Mouse (Mus musculus): ENCODE data around the gene Reck. TPM values are rescaled to one million over a fixed set of nuclear protein-coding genes. Genes with fewer than 3 reads are reported as not detected.

Gene Reck
- 2.0 and 2.4 TPM in 2 replicates for polyA plus RNA-seq (2012; ENCODE audit: insufficient read depth, insufficient read length, missing spikeins)

GRCm38 (mm10) chr4:43875160-43875918, at the start of gene Reck:
TSS of gene Reck (plus strand) at chr4:43875530.
- Histone ChIP-seq H3K27ac (replicated peaks; ENCODE audit: low read depth, low read length) (no peak within 1 kb of the TSS), H3K4me3 (ENCODE audit: insufficient read depth, low read depth, low read length) (peak within 1 kb of the TSS; percentile 65), H3K4me1 (ENCODE audit: control insufficient read depth, insufficient read depth, insufficient read length, low read length) (no peaks in the 10 kb centered on the region; the same call in 1 of the 2 replicates)

- H3K4me1 ChIP-seq (ENCODE audit: control insufficient read depth, insufficient read depth, insufficient read length, low read length), result no peaks in the 10 kb centered on the region
- no peak overlapping the region for H3K4me3 ChIP-seq (ENCODE audit: insufficient read depth, low read depth, low read length)
- no peak overlapping the region for H3K27ac ChIP-seq (replicated peaks; ENCODE audit: low read depth, low read length)
These were observed 46.5 kb upstream of the Reck start for GRCm38 (mm10) chr4:43828806-43829205.

- no peak overlapping the region for H3K27ac ChIP-seq (replicated peaks; ENCODE audit: low read depth, low read length)
- H3K4me3 ChIP-seq (ENCODE audit: insufficient read depth, low read depth, low read length), result no peak overlapping the region
- H3K4me1 ChIP-seq (ENCODE audit: control insufficient read depth, insufficient read depth, insufficient read length, low read length), result no peaks in the 10 kb centered on the region
These were observed 43.3 kb upstream of the Reck start for GRCm38 (mm10) chr4:43832031-43832430.

- Histone ChIP-seq H3K27ac (replicated peaks; ENCODE audit: low read depth, low read length) (no peak overlapping the region), H3K4me1 (ENCODE audit: control insufficient read depth, insufficient read depth, insufficient read length, low read length) (peaks cover 5% of the 10 kb centered on the region; the same call in 1 of the 2 replicates), H3K4me3 (ENCODE audit: insufficient read depth, low read depth, low read length) (no peak overlapping the region)
These were observed 41.6 kb upstream of the Reck start for GRCm38 (mm10) chr4:43833752-43834151.

GRCm38 (mm10) chr4:43834749-43835148, 40.6 kb upstream of the Reck start:
- Histone ChIP-seq H3K4me3 (ENCODE audit: insufficient read depth, low read depth, low read length) (no peak overlapping the region), H3K4me1 (ENCODE audit: control insufficient read depth, insufficient read depth, insufficient read length, low read length) (peaks cover 8% of the 10 kb centered on the region; the same call in 1 of the 2 replicates), H3K27ac (replicated peaks; ENCODE audit: low read depth, low read length) (no peak overlapping the region)

GRCm38 (mm10) chr4:43838326-43838725, 37.0 kb upstream of the Reck start:
- no peak overlapping the region for H3K27ac ChIP-seq (replicated peaks; ENCODE audit: low read depth, low read length)
- no peak overlapping the region for H3K4me3 ChIP-seq (ENCODE audit: insufficient read depth, low read depth, low read length)
- peaks cover 8% of the 10 kb centered on the region; the same call in 1 of the 2 replicates for H3K4me1 ChIP-seq (ENCODE audit: control insufficient read depth, insufficient read depth, insufficient read length, low read length)

GRCm38 (mm10) chr4:43840101-43840500, 35.2 kb upstream of the Reck start, which contains the start of gene Olfr157:
TSS of gene Olfr157 (minus strand) at chr4:43840201.
- no peak within 1 kb of the TSS for H3K27ac ChIP-seq (replicated peaks; ENCODE audit: low read depth, low read length)
- no peak within 1 kb of the TSS for H3K4me3 ChIP-seq (ENCODE audit: insufficient read depth, low read depth, low read length)
- H3K4me1 ChIP-seq (ENCODE audit: control insufficient read depth, insufficient read depth, insufficient read length, low read length), result peaks cover 8% of the 10 kb centered on the region; the same call in 1 of the 2 replicates

GRCm38 (mm10) chr4:43851265-43851664, 24.1 kb upstream of the Reck start, which contains the start of gene Olfr155:
TSS of gene Olfr155 (plus strand) at chr4:43851565.
- no peak within 1 kb of the TSS for H3K27ac ChIP-seq (replicated peaks; ENCODE audit: low read depth, low read length)
- H3K4me1 ChIP-seq (ENCODE audit: control insufficient read depth, insufficient read depth, insufficient read length, low read length), result no peaks in the 10 kb centered on the region
- H3K4me3 ChIP-seq (ENCODE audit: insufficient read depth, low read depth, low read length), result no peak within 1 kb of the TSS

- Histone ChIP-seq H3K4me1 (ENCODE audit: control insufficient read depth, insufficient read depth, insufficient read length, low read length) (no peaks in the 10 kb centered on the region), H3K4me3 (ENCODE audit: insufficient read depth, low read depth, low read length) (no peak overlapping the region), H3K27ac (replicated peaks; ENCODE audit: low read depth, low read length) (no peak overlapping the region)
These were observed 21.2 kb upstream of the Reck start for GRCm38 (mm10) chr4:43854101-43854500.

GRCm38 (mm10) chr4:43859886-43860285, 15.4 kb upstream of the Reck start:
- Histone ChIP-seq H3K27ac (replicated peaks; ENCODE audit: low read depth, low read length) (no peak overlapping the region), H3K4me1 (ENCODE audit: control insufficient read depth, insufficient read depth, insufficient read length, low read length) (no peaks in the 10 kb centered on the region), H3K4me3 (ENCODE audit: insufficient read depth, low read depth, low read length) (no peak overlapping the region)

- Histone ChIP-seq H3K27ac (replicated peaks; ENCODE audit: low read depth, low read length) (no peak overlapping the region), H3K4me3 (ENCODE audit: insufficient read depth, low read depth, low read length) (no peak overlapping the region), H3K4me1 (ENCODE audit: control insufficient read depth, insufficient read depth, insufficient read length, low read length) (no peaks in the 10 kb centered on the region)
These were observed 14.4 kb upstream of the Reck start for GRCm38 (mm10) chr4:43860744-43861519.

GRCm38 (mm10) chr4:43863298-43863697, 12.0 kb upstream of the Reck start:
- Histone ChIP-seq H3K4me3 (ENCODE audit: insufficient read depth, low read depth, low read length) (no peak overlapping the region), H3K27ac (replicated peaks; ENCODE audit: low read depth, low read length) (no peak overlapping the region), H3K4me1 (ENCODE audit: control insufficient read depth, insufficient read depth, insufficient read length, low read length) (no peaks in the 10 kb centered on the region)

- H3K4me3 ChIP-seq (ENCODE audit: insufficient read depth, low read depth, low read length), result no peak overlapping the region
- H3K27ac ChIP-seq (replicated peaks; ENCODE audit: low read depth, low read length), result no peak overlapping the region
- no peaks in the 10 kb centered on the region for H3K4me1 ChIP-seq (ENCODE audit: control insufficient read depth, insufficient read depth, insufficient read length, low read length)
These were observed 5.5 kb upstream of the Reck start for GRCm38 (mm10) chr4:43869821-43870220.

- no peaks in the 10 kb centered on the region; the same call in 1 of the 2 replicates for H3K4me1 ChIP-seq (ENCODE audit: control insufficient read depth, insufficient read depth, insufficient read length, low read length)
- no peak overlapping the region for H3K4me3 ChIP-seq (ENCODE audit: insufficient read depth, low read depth, low read length)
- no peak overlapping the region for H3K27ac ChIP-seq (replicated peaks; ENCODE audit: low read depth, low read length)
These were observed 829 bp upstream of the Reck start for GRCm38 (mm10) chr4:43874501-43874900.

- H3K4me1 ChIP-seq (ENCODE audit: control insufficient read depth, insufficient read depth, insufficient read length, low read length), result no peaks in the 10 kb centered on the region; the same call in 1 of the 2 replicates
- peak overlapping the region; percentile 65 for H3K4me3 ChIP-seq (ENCODE audit: insufficient read depth, low read depth, low read length)
- no peak overlapping the region for H3K27ac ChIP-seq (replicated peaks; ENCODE audit: low read depth, low read length)
These were observed 635 bp downstream of the Reck start for GRCm38 (mm10) chr4:43875919-43876411.
